Mouse (Mus musculus) liver, postnatal 0 days (tissue): ENCODE results near the gene Zmynd19. TPM values are rescaled to one million over a fixed set of nuclear protein-coding genes. Genes with fewer than 3 reads are reported as not detected.
"Not testable (repeated sequence)": the region's sequence is repeated elsewhere in the genome, so short reads cannot be mapped to it uniquely, and the experiment has no call there.

Source experiments
- ATAC-seq: fragments of 200-750 bp; cut with Nextera tagmentation; 2 replicates; pipeline ENCODE4 v1.8.0; 2017; ENCODE audit warnings: mild to moderate bottlenecking, moderate library complexity
- DNase-seq: peaks from one replicate; pipeline ENCODE4 v3.0.0-alpha.2; 2016
- H3K27ac ChIP-seq: fragments of 300-500 bp; sonication (generic); 2 replicates; pipeline ENCODE4 v1.5.1; 2014; ENCODE audit warnings: antibody characterized with exemption, moderate library complexity, mild to moderate bottlenecking, low read depth
- H3K27me3 ChIP-seq: fragments of 300-500 bp; sonication (generic); 2 replicates; pipeline ENCODE4 v1.6.1; 2014; ENCODE audit warnings: low read length, control low read depth, mixed read lengths; ENCODE audit not compliant: insufficient read depth
- H3K36me3 ChIP-seq: fragments of 300-500 bp; sonication (generic); replicated peaks from 2 replicates; pipeline ENCODE4 v1.6.1; 2014; ENCODE audit warnings: mild to moderate bottlenecking, control low read depth, low read length, moderate library complexity, mixed read lengths; ENCODE audit not compliant: insufficient read depth
- H3K4me1 ChIP-seq: fragments of 300-500 bp; sonication (generic); 2 replicates; pipeline ENCODE4 v1.6.1; 2014; ENCODE audit warnings: antibody characterized with exemption, mild to moderate bottlenecking, control low read depth; ENCODE audit not compliant: insufficient read depth
- H3K4me2 ChIP-seq: fragments of 300-500 bp; sonication (generic); 2 replicates; pipeline ENCODE4 v1.6.1; 2014; ENCODE audit warnings: low read depth, mild to moderate bottlenecking, low read length, moderate library complexity, mixed read lengths
- H3K4me3 ChIP-seq: fragments of 300-500 bp; sonication (generic); 2 replicates; pipeline ENCODE4 v1.5.1; 2014; ENCODE audit warnings: low read depth, low read length
- H3K9ac ChIP-seq: fragments of 300-500 bp; sonication (generic); replicated peaks from 2 replicates; pipeline ENCODE4 v1.6.1; 2014; ENCODE audit warnings: mild to moderate bottlenecking, moderate library complexity
- H3K9me3 ChIP-seq: fragments of 300-500 bp; sonication (generic); 2 replicates; pipeline ENCODE4 v1.6.1; 2016; ENCODE audit warnings: mild to moderate bottlenecking, control low read depth, low read length, mixed read lengths
- CTCF ChIP-seq: sonication (generic); IDR thresholded peaks from 2 replicates; pipeline ENCODE4 v1.5.1; 2016; ENCODE audit warnings: antibody characterized with exemption, low read depth
- EP300 ChIP-seq: IDR thresholded peaks from 2 replicates; pipeline ENCODE4 v1.6.1; 2016; ENCODE audit warnings: antibody characterized with exemption, low read depth, mild to moderate bottlenecking
- WGBS: fragments of 180-500 bp; shearing (Covaris S2); extraction: QIAGEN DNeasy Blood & Tissue Kit; methylation state at CpG from one replicate; pipeline ENCODE4 v1.1.7; 2014; ENCODE audit not compliant: insufficient replicate concordance; 5-methylcytosine and 5-hydroxymethylcytosine counted together
- polyA plus RNA-seq: library from polyadenylated mRNA; unstranded; fragments of >200 nt; fragmentation: Nextera tagmentation; extraction: Ambion mirVana; gene quantifications from 2 replicates; pipeline ENCODE4 v1.2.1, GENCODE M21; 2015

The Zmynd19 gene
- polyA plus RNA-seq, 1 experiment from 2014 or later, result 6.5 TPM

GRCm38 (mm10) chr2:24934441-24934963 is 15.1 kb upstream of the Zmynd19 start:
- H3K4me1 ChIP-seq, result peaks cover 18% of the 10 kb centered on the region
- peak overlapping the region; percentile 83 for H3K9ac ChIP-seq
- no peak for DNase-seq
- H3K27ac ChIP-seq, result peak overlapping the region; percentile 89
- TF ChIP-seq CTCF (no peak), EP300 (no peak)
- ATAC-seq, result peak; percentile 62
- H3K4me2 ChIP-seq, result peak overlapping the region; percentile 96
- no peaks in the 10 kb centered on the region for H3K9me3 ChIP-seq
- H3K27me3 ChIP-seq, result no peaks in the 10 kb centered on the region
- H3K4me3 ChIP-seq, result peak overlapping the region; percentile 76
- no peaks in the 10 kb centered on the region for H3K36me3 ChIP-seq
- WGBS, result 7% methylated on average over 19 of the region's 19 CpGs

GRCm38 (mm10) chr2:24935057-24935796 is 14.4 kb upstream of the Zmynd19 start, which contains the start of gene Arrdc1:
TSS of gene Arrdc1 (minus strand) at chr2:24935252.
- DNase-seq (peak; percentile 96), ATAC-seq (peak; percentile 91)
- H3K27me3 ChIP-seq, result no peaks in the 10 kb centered on the region
- H3K9ac ChIP-seq, result peak within 1 kb of the TSS; percentile 83
- no peaks in the 10 kb centered on the region for H3K9me3 ChIP-seq
- peak within 1 kb of the TSS; percentile 89 for H3K27ac ChIP-seq
- H3K36me3 ChIP-seq, result no peaks in the 10 kb centered on the region
- peak within 1 kb of the TSS; percentile 76 for H3K4me3 ChIP-seq
- under 1% methylated on average over 48 of the region's 49 CpGs for WGBS
- TF ChIP-seq EP300 (no peak), CTCF (peak; percentile 78)
- peaks cover 18% of the 10 kb centered on the region for H3K4me1 ChIP-seq
- peak within 1 kb of the TSS; percentile 96 for H3K4me2 ChIP-seq

- H3K36me3 ChIP-seq, result no peaks in the 10 kb centered on the region
- no peak overlapping the region for H3K27ac ChIP-seq
- H3K27me3 ChIP-seq, result no peaks in the 10 kb centered on the region
- no peaks in the 10 kb centered on the region for H3K4me1 ChIP-seq
- TF ChIP-seq EP300 (no peak), CTCF (no peak)
- DNase-seq (no peak), ATAC-seq (no peak)
- H3K9me3 ChIP-seq, result no peaks in the 10 kb centered on the region
- H3K4me3 ChIP-seq, result no peak overlapping the region
- H3K4me2 ChIP-seq, result no peak overlapping the region
- no peak overlapping the region for H3K9ac ChIP-seq
- 56% methylated on average over 4 of the region's 4 CpGs for WGBS
Observed at GRCm38 (mm10) chr2:24942092-24942491, 7.5 kb upstream of the Zmynd19 start.

- H3K27ac ChIP-seq, H3K27me3 ChIP-seq, H3K4me3 ChIP-seq, H3K9me3 ChIP-seq, H3K9ac ChIP-seq, H3K4me1 ChIP-seq, H3K4me2 ChIP-seq, DNase-seq, H3K36me3 ChIP-seq: not testable (repeated sequence)
- 45% methylated on average over 2 of the region's 2 CpGs for WGBS
- ATAC-seq, result peak; percentile 45; the same call in 1 of the 2 replicates
- TF ChIP-seq CTCF, result peak; percentile 68
Observed at GRCm38 (mm10) chr2:24944304-24944703, 5.3 kb upstream of the Zmynd19 start.

GRCm38 (mm10) chr2:24950189-24950535 is 570 bp downstream of the Zmynd19 start:
- DNase-seq (no peak), ATAC-seq (peak; percentile 30; the same call in 1 of the 2 replicates)
- Histone ChIP-seq H3K4me1 (peaks cover 10% of the 10 kb centered on the region), H3K27me3 (no peaks in the 10 kb centered on the region), H3K4me3 (peak overlapping the region; percentile 94), H3K27ac (peak overlapping the region; percentile 80), H3K4me2 (peak overlapping the region; percentile 100), H3K9ac (peak overlapping the region; percentile 91), H3K36me3 (peaks cover 28% of the 10 kb centered on the region), H3K9me3 (no peaks in the 10 kb centered on the region)
- WGBS, result under 1% methylated on average over 31 of the region's 31 CpGs
- no peak for TF ChIP-seq CTCF
- TF ChIP-seq EP300, result no peak

DNA sequence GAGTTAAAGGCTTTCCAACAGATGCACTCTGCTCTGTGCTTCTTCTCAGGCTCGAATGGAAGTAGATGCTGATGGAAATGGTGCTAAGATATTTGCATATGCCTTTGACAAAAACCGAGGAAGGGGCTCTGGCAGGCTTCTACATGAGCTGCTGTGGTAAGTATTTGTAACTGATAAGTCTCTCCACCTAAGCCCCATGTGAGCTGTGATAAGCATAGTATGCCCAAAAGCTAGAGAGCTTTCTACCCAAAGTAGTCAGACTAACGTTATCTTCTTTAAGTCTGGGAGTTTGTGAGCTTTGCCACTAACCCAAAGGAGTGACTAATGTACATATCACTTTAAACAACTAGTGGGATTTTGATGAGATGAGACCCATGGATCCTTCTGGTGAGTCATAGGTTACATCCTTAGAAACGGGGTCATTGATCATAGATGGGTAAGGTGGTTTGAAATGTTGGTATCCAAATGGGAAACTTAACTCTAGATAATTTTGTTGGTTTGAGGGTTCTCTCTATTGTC is 3.0 kb downstream of the Zmynd19 start:
- Histone ChIP-seq H3K27me3 (no peaks in the 10 kb centered on the region), H3K36me3 (peaks cover 41% of the 10 kb centered on the region), H3K4me1 (peaks cover 10% of the 10 kb centered on the region), H3K9ac (no peak overlapping the region), H3K9me3 (no peaks in the 10 kb centered on the region), H3K4me2 (peak overlapping the region; percentile 4; the same call in 1 of the 2 replicates), H3K27ac (no peak overlapping the region), H3K4me3 (no peak overlapping the region)
- no peak for DNase-seq
- ATAC-seq, result no peak
- 52% methylated on average over 4 of the region's 4 CpGs for WGBS
- TF ChIP-seq EP300 (no peak), CTCF (no peak)
